Mouse (Mus musculus): ENCODE results near the gene B3gntl1. TPM values are rescaled to one million over a fixed set of nuclear protein-coding genes. Genes with fewer than 3 reads are reported as not detected.

The B3gntl1 gene
- polyA plus RNA-seq, 1 experiment from 2014 or later: 5.8 TPM

DNA sequence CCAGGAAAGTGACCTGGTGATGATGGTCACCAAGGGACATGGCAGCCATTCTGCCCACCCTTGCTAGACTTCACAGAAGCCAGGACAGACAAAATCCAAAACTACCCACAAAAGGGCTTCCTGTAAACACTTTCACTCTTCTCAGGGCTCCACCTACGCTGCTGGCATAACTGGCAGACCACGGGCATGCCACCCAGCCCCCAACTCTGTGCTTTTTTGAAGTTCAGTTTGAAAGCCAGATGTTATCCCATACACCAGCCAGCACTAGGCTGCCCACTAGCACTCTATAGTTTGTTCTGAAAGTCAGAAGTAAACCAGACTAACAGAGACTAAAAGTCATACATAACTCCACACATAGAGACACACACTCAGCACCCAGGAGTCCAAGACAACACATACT is 15.1 kb upstream of the B3gntl1 start:
- no peak overlapping the region for H3K4me2 ChIP-seq (replicated peaks)
- no peaks in the 10 kb centered on the region for H3K27me3 ChIP-seq (ENCODE audit: control insufficient read depth, insufficient read depth, low read length)
- no peaks in the 10 kb centered on the region for H3K9me3 ChIP-seq (ENCODE audit: control insufficient read depth, low read length)
- H3K9ac ChIP-seq: no peak overlapping the region
- H3K36me3 ChIP-seq (replicated peaks; ENCODE audit: control insufficient read depth, insufficient read depth): no peaks in the 10 kb centered on the region
- no peaks in the 10 kb centered on the region for H3K4me1 ChIP-seq (replicated peaks; ENCODE audit: control insufficient read depth, insufficient read depth, low read length)
- no peak overlapping the region for H3K27ac ChIP-seq
- DNase-seq (ENCODE audit: low spot score) (no peak), ATAC-seq (ENCODE audit: low FRiP score) (no peak)
- H3K4me3 ChIP-seq (replicated peaks; ENCODE audit: low read length): no peak overlapping the region
- WGBS: 86% methylated on average over 2 of the region's 2 CpGs

- 80% methylated on average over 5 of the region's 5 CpGs for WGBS
- Histone ChIP-seq H3K4me2 (replicated peaks) (no peak overlapping the region), H3K27me3 (ENCODE audit: control insufficient read depth, insufficient read depth, low read length) (no peaks in the 10 kb centered on the region)
Measured at GRCm38 (mm10) chr11:121686674-121687073, 13.7 kb upstream of the B3gntl1 start.

GRCm38 (mm10) chr11:121686091-121686490 is 13.1 kb upstream of the B3gntl1 start:
- WGBS: 84% methylated on average over 4 of the region's 4 CpGs
- ATAC-seq (ENCODE audit: low FRiP score) (no peak), DNase-seq (ENCODE audit: low spot score) (no peak)

More at GRCm38 (mm10) chr11:121686674-121687073, 13.7 kb upstream of the B3gntl1 start:
- no peaks in the 10 kb centered on the region for H3K4me1 ChIP-seq (replicated peaks; ENCODE audit: control insufficient read depth, insufficient read depth, low read length)
- no peaks in the 10 kb centered on the region for H3K9me3 ChIP-seq (ENCODE audit: control insufficient read depth, low read length)
- no peaks in the 10 kb centered on the region for H3K36me3 ChIP-seq (replicated peaks; ENCODE audit: control insufficient read depth, insufficient read depth)
- no peak overlapping the region for H3K27ac ChIP-seq
- H3K9ac ChIP-seq: no peak overlapping the region
- DNase-seq (ENCODE audit: low spot score): no peak
- no peak for ATAC-seq (ENCODE audit: low FRiP score)
- H3K4me3 ChIP-seq (replicated peaks; ENCODE audit: low read length): no peak overlapping the region

DNA sequence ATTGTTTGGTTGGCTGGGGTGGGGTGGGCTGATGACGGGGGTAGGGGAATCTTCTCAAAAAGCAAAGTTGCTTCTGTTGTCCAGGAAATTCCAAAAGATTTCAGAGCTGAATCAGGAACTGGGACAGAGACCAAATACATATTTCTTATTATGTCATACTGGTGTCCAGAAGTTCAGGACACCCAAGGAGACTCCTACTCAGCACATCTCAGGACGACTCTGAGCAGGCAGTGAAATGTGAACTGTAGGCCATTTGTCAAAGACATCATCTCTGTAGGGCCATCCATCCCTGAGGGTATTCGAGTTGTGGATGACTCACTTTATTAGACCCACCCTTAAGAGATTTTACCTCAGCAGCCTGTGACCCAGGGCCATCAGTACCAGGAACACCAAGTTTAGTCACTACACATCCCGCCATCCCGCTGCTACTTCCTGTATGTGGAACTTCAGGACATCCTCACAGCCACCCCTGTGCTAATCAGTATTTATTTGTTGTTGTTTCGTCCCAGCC is 12.6 kb upstream of the B3gntl1 start:
- Histone ChIP-seq H3K27me3 (ENCODE audit: control insufficient read depth, insufficient read depth, low read length) (no peaks in the 10 kb centered on the region), H3K4me1 (replicated peaks; ENCODE audit: control insufficient read depth, insufficient read depth, low read length) (no peaks in the 10 kb centered on the region), H3K27ac (no peak overlapping the region), H3K36me3 (replicated peaks; ENCODE audit: control insufficient read depth, insufficient read depth) (no peaks in the 10 kb centered on the region), H3K9ac (no peak overlapping the region), H3K9me3 (ENCODE audit: control insufficient read depth, low read length) (no peaks in the 10 kb centered on the region), H3K4me3 (replicated peaks; ENCODE audit: low read length) (no peak overlapping the region), H3K4me2 (replicated peaks) (no peak overlapping the region)
- WGBS: 78% methylated on average over 6 of the region's 6 CpGs
- ATAC-seq (ENCODE audit: low FRiP score): no peak
- no peak for DNase-seq (ENCODE audit: low spot score)

More at GRCm38 (mm10) chr11:121686091-121686490, 13.1 kb upstream of the B3gntl1 start:
- H3K4me1 ChIP-seq (replicated peaks; ENCODE audit: control insufficient read depth, insufficient read depth, low read length): no peaks in the 10 kb centered on the region
- no peak overlapping the region for H3K4me3 ChIP-seq (replicated peaks; ENCODE audit: low read length)
- no peaks in the 10 kb centered on the region for H3K36me3 ChIP-seq (replicated peaks; ENCODE audit: control insufficient read depth, insufficient read depth)
- no peak overlapping the region for H3K27ac ChIP-seq
- no peaks in the 10 kb centered on the region for H3K9me3 ChIP-seq (ENCODE audit: control insufficient read depth, low read length)
- no peak overlapping the region for H3K9ac ChIP-seq
- H3K27me3 ChIP-seq (ENCODE audit: control insufficient read depth, insufficient read depth, low read length): no peaks in the 10 kb centered on the region
- no peak overlapping the region for H3K4me2 ChIP-seq (replicated peaks)

- DNase-seq (ENCODE audit: low spot score): no peak
- Histone ChIP-seq H3K36me3 (replicated peaks; ENCODE audit: control insufficient read depth, insufficient read depth) (no peaks in the 10 kb centered on the region), H3K4me2 (replicated peaks) (no peak overlapping the region), H3K9ac (no peak overlapping the region), H3K27me3 (ENCODE audit: control insufficient read depth, insufficient read depth, low read length) (no peaks in the 10 kb centered on the region), H3K27ac (no peak overlapping the region), H3K9me3 (ENCODE audit: control insufficient read depth, low read length) (no peaks in the 10 kb centered on the region), H3K4me1 (replicated peaks; ENCODE audit: control insufficient read depth, insufficient read depth, low read length) (no peaks in the 10 kb centered on the region), H3K4me3 (replicated peaks; ENCODE audit: low read length) (no peak overlapping the region)
- ATAC-seq (ENCODE audit: low FRiP score): no peak
- WGBS: 52% methylated on average over 3 of the region's 3 CpGs
Measured at GRCm38 (mm10) chr11:121683243-121683642, 10.3 kb upstream of the B3gntl1 start.

GRCm38 (mm10) chr11:121680750-121681149 is 7.8 kb upstream of the B3gntl1 start:
- Histone ChIP-seq H3K27ac (no peak overlapping the region), H3K9ac (no peak overlapping the region), H3K36me3 (replicated peaks; ENCODE audit: control insufficient read depth, insufficient read depth) (no peaks in the 10 kb centered on the region), H3K4me3 (replicated peaks; ENCODE audit: low read length) (no peak overlapping the region), H3K4me2 (replicated peaks) (no peak overlapping the region), H3K4me1 (replicated peaks; ENCODE audit: control insufficient read depth, insufficient read depth, low read length) (no peaks in the 10 kb centered on the region), H3K27me3 (ENCODE audit: control insufficient read depth, insufficient read depth, low read length) (no peaks in the 10 kb centered on the region), H3K9me3 (ENCODE audit: control insufficient read depth, low read length) (no peaks in the 10 kb centered on the region)
- WGBS: 82% methylated on average over 5 of the region's 5 CpGs
- DNase-seq (ENCODE audit: low spot score) (no peak), ATAC-seq (ENCODE audit: low FRiP score) (no peak)

DNA sequence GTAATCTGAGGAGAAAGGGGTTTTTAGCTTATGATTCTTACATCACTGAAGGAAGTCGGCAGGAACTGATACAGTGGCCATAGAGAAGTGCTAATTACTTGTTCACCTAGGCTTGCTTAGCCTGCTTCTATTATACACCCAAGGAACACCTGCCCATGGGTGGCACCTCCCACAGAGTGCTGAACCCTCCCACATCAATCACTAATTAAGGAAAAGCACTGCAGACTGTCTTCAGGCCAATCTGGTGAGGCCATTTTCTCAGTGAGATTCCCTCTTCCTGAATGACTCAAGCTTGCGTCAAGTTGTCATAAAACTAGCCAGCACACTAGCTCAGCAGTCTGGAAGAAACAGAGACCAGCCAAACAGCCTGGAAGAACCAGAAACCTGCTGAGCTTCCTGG is 6.6 kb upstream of the B3gntl1 start:
- H3K4me3 ChIP-seq (replicated peaks; ENCODE audit: low read length): no peak overlapping the region
- no peak overlapping the region for H3K4me2 ChIP-seq (replicated peaks)
- no peak overlapping the region for H3K9ac ChIP-seq
- H3K27me3 ChIP-seq (ENCODE audit: control insufficient read depth, insufficient read depth, low read length): no peaks in the 10 kb centered on the region
- no peaks in the 10 kb centered on the region for H3K4me1 ChIP-seq (replicated peaks; ENCODE audit: control insufficient read depth, insufficient read depth, low read length)
- H3K36me3 ChIP-seq (replicated peaks; ENCODE audit: control insufficient read depth, insufficient read depth): no peaks in the 10 kb centered on the region
- WGBS: 83% methylated on average over 2 of the region's 2 CpGs
- no peak for DNase-seq (ENCODE audit: low spot score)
- no peak for ATAC-seq (ENCODE audit: low FRiP score)
- no peaks in the 10 kb centered on the region for H3K9me3 ChIP-seq (ENCODE audit: control insufficient read depth, low read length)
- H3K27ac ChIP-seq: no peak overlapping the region

- DNase-seq (ENCODE audit: low spot score) (no peak), ATAC-seq (ENCODE audit: low FRiP score) (no peak)
- no peak overlapping the region for H3K27ac ChIP-seq
- H3K36me3 ChIP-seq (replicated peaks; ENCODE audit: control insufficient read depth, insufficient read depth): no peaks in the 10 kb centered on the region
- no peak overlapping the region for H3K4me3 ChIP-seq (replicated peaks; ENCODE audit: low read length)
- no peak overlapping the region for H3K4me2 ChIP-seq (replicated peaks)
- H3K9me3 ChIP-seq (ENCODE audit: control insufficient read depth, low read length): no peaks in the 10 kb centered on the region
- no peaks in the 10 kb centered on the region for H3K27me3 ChIP-seq (ENCODE audit: control insufficient read depth, insufficient read depth, low read length)
- 90% methylated on average over 2 of the region's 2 CpGs for whole genome bisulfite sequencing
- H3K9ac ChIP-seq: no peak overlapping the region
- H3K4me1 ChIP-seq (replicated peaks; ENCODE audit: control insufficient read depth, insufficient read depth, low read length): peaks cover 8% of the 10 kb centered on the region; the same call in 1 of the 2 replicates
Measured at GRCm38 (mm10) chr11:121676836-121677235, 3.9 kb upstream of the B3gntl1 start.

- Histone ChIP-seq H3K4me2 (replicated peaks) (peak overlapping the region; percentile 65), H3K27me3 (ENCODE audit: control insufficient read depth, insufficient read depth, low read length) (no peaks in the 10 kb centered on the region), H3K4me3 (replicated peaks; ENCODE audit: low read length) (peak overlapping the region; percentile 61), H3K9ac (peak overlapping the region; percentile 80), H3K27ac (peak overlapping the region; percentile 91), H3K36me3 (replicated peaks; ENCODE audit: control insufficient read depth, insufficient read depth) (no peaks in the 10 kb centered on the region), H3K9me3 (ENCODE audit: control insufficient read depth, low read length) (no peaks in the 10 kb centered on the region), H3K4me1 (replicated peaks; ENCODE audit: control insufficient read depth, insufficient read depth, low read length) (peaks cover 8% of the 10 kb centered on the region; the same call in 1 of the 2 replicates)
- ATAC-seq (ENCODE audit: low FRiP score) (no peak), DNase-seq (ENCODE audit: low spot score) (no peak)
- 76% methylated on average over 7 of the region's 7 CpGs for WGBS
Measured at GRCm38 (mm10) chr11:121673629-121674028, 676 bp upstream of the B3gntl1 start.

Measured in hindbrain, embryonic 14.5 days (tissue).